In genomic region chr19:53143108-53143971, GRCm38 (mm10) we compare ENCODE assay signal across 8 mouse cellular contexts. TPM values are rescaled to one million over a fixed set of nuclear protein-coding genes. Genes with fewer than 3 reads are reported as not detected.
DNase-seq lines count a peak whose midpoint lies in the region; ATAC-seq and TF ChIP-seq lines count a peak whose summit lies in the region.

No protein-coding gene starts in this region.

- H3K27ac ChIP-seq in layer of hippocampus, adult 2 months = peak overlapping the region; percentile 76
- H3K27ac ChIP-seq in hindbrain, embryonic 12.5 days = peak overlapping the region; percentile 68
- H3K27ac ChIP-seq in limb, embryonic 14.5 days (replicated peaks; ENCODE audit: low read depth, low read length) = peak overlapping the region; percentile 87
- H3K27ac ChIP-seq in midbrain, embryonic 15.5 days = peak overlapping the region; percentile 83

- no peak for TF ChIP-seq CTCF in layer of hippocampus, adult 2 months (conservative IDR thresholded peaks at IDR 0.05)

- H3K27me3 ChIP-seq in hindbrain, embryonic 12.5 days = peaks cover 11% of the 10 kb centered on the region
- H3K27me3 ChIP-seq in limb, embryonic 14.5 days (ENCODE audit: control insufficient read depth, insufficient read depth, low read length) = no peaks in the 10 kb centered on the region
- H3K27me3 ChIP-seq in midbrain, embryonic 15.5 days (replicated peaks) = peaks cover 5% of the 10 kb centered on the region; the same call in 1 of the 2 replicates

- no peak for ATAC-seq in hindbrain, embryonic 12.5 days (ENCODE audit: low FRiP score)
- no peak for ATAC-seq in limb, embryonic 14.5 days (ENCODE audit: low FRiP score, low read depth)
- peak; percentile 24; the same call in 1 of the 2 replicates for ATAC-seq in midbrain, embryonic 15.5 days (replicated peaks)

- no peaks in the 10 kb centered on the region for H3K9me3 ChIP-seq in hindbrain, embryonic 12.5 days (replicated peaks)
- H3K9me3 ChIP-seq in limb, embryonic 14.5 days (ENCODE audit: control insufficient read depth, low read length) = no peaks in the 10 kb centered on the region
- no peaks in the 10 kb centered on the region for H3K9me3 ChIP-seq in midbrain, embryonic 15.5 days

- no peak for TF ChIP-seq POLR2A in limb, embryonic 14.5 days (IDR thresholded peaks at IDR 0.05; ENCODE audit: borderline replicate concordance, extremely low read depth, insufficient read depth, insufficient read length)

- peak in 1 of 2 experiments; percentile 28 for DNase-seq in layer of hippocampus, adult 2 months (ENCODE audit: low spot score in 2 of 2)
- no peak for DNase-seq in layer of hippocampus, adult 11-12 months (ENCODE audit: low spot score)
- DNase-seq in brain, adult 2 months (ENCODE audit: low read depth, low spot score) = peak; percentile 35
- DNase-seq in fat pad, adult 2 months (ENCODE audit: extremely low read depth, low read depth, low spot score) = peak; percentile 97
- DNase-seq in limb, embryonic 14.5 days (ENCODE audit: low spot score) = peak; percentile 53
- DNase-seq in testis, postnatal 14 days (ENCODE audit: low spot score) = peak; percentile 32

- no peaks in the 10 kb centered on the region for H3K36me3 ChIP-seq in hindbrain, embryonic 12.5 days
- H3K36me3 ChIP-seq in limb, embryonic 14.5 days (ENCODE audit: control insufficient read depth, insufficient read depth, low read length) = no peaks in the 10 kb centered on the region
- H3K36me3 ChIP-seq in midbrain, embryonic 15.5 days (replicated peaks) = no peaks in the 10 kb centered on the region

- H3K9ac ChIP-seq in hindbrain, embryonic 12.5 days = peak overlapping the region; percentile 85
- peak overlapping the region; percentile 85 for H3K9ac ChIP-seq in limb, embryonic 14.5 days (ENCODE audit: low read depth, low read length, severe bottlenecking)
- peak overlapping the region; percentile 68 for H3K9ac ChIP-seq in midbrain, embryonic 15.5 days

- peaks cover 21% of the 10 kb centered on the region for H3K4me1 ChIP-seq in hindbrain, embryonic 12.5 days
- peaks cover 31% of the 10 kb centered on the region for H3K4me1 ChIP-seq in limb, embryonic 14.5 days (ENCODE audit: control insufficient read depth, insufficient read depth, low read length)
- H3K4me1 ChIP-seq in midbrain, embryonic 15.5 days = peaks cover 30% of the 10 kb centered on the region

- peak overlapping the region; percentile 64 for H3K4me3 ChIP-seq in layer of hippocampus, adult 2 months
- peak overlapping the region; percentile 88 for H3K4me3 ChIP-seq in hindbrain, embryonic 12.5 days
- H3K4me3 ChIP-seq in limb, embryonic 14.5 days (replicated peaks; ENCODE audit: low read length) = peak overlapping the region; percentile 95
- H3K4me3 ChIP-seq in midbrain, embryonic 15.5 days = peak overlapping the region; percentile 79

- H3K4me2 ChIP-seq in hindbrain, embryonic 12.5 days (replicated peaks) = peak overlapping the region; percentile 86
- peak overlapping the region; percentile 90 for H3K4me2 ChIP-seq in limb, embryonic 14.5 days (replicated peaks; ENCODE audit: low read depth, low read length, severe bottlenecking)
- H3K4me2 ChIP-seq in midbrain, embryonic 15.5 days = peak overlapping the region; percentile 97

- under 1% methylated on average over 48 of the region's 48 CpGs for WGBS in hindbrain, embryonic 12.5 days
- WGBS in limb, embryonic 14.5 days = under 1% methylated on average over 36 of the region's 48 CpGs
- 0% methylated on average over 42 of the region's 48 CpGs for WGBS in midbrain, embryonic 15.5 days

RNA-seq across cellular contexts. Expression of gene Add3, which starts 3.1 kb away (rescaled TPM):
- 100 to 1,000 TPM; 125 to 129 TPM for total RNA-seq in layer of hippocampus, adult 2 months (2021)
- 55.5 and 56.0 TPM in 2 replicates for polyA plus RNA-seq in hindbrain, embryonic 12.5 days (2016; fragmentation: Nextera tagmentation; extraction: Ambion mirVana)
- 46.8 and 53.0 TPM in 2 replicates for polyA plus RNA-seq in limb, embryonic 14.5 days (2012; rRNA removed)
- polyA plus RNA-seq in limb, embryonic 14.5 days (2014; fragmentation: Nextera tagmentation; extraction: Ambion mirVana) = 89.5 and 97.3 TPM in 2 replicates
- 30.2 and 33.6 TPM in 2 replicates for polyA plus RNA-seq in midbrain, embryonic 15.5 days (2015; fragmentation: Nextera tagmentation; extraction: Ambion mirVana)
